Mouse (Mus musculus): Measurements from ENCODE around the gene Celf1.
"Not testable (repeated sequence)": the region's sequence is repeated elsewhere in the genome, so short reads cannot be mapped to it uniquely, and the experiment has no call there.

Gene Celf1

GRCm38 (mm10) chr2:91025081-91025516 lies 84.9 kb downstream of the Celf1 start:
- no peak for DNase-seq

GRCm38 (mm10) chr2:91026491-91026890 lies 86.3 kb downstream of the Celf1 start:
- DNase-seq = no peak

- DNase-seq = peak; percentile 92
Measured at GRCm38 (mm10) chr2:91027391-91028214, 87.4 kb downstream of the Celf1 start.

- no peak for DNase-seq
Measured at GRCm38 (mm10) chr2:91031216-91031615, 91.0 kb downstream of the Celf1 start.

GRCm38 (mm10) chr2:91033000-91033399 lies 92.8 kb downstream of the Celf1 start:
- DNase-seq = no peak

GRCm38 (mm10) chr2:91035385-91035784 lies 95.2 kb downstream of the Celf1 start, which contains the start of gene Rapsn:
TSS of gene Rapsn (plus strand) at chr2:91035620.
- DNase-seq = peak; percentile 97

- no peak for DNase-seq
Measured at GRCm38 (mm10) chr2:91041786-91042185, 101.6 kb downstream of the Celf1 start.

GRCm38 (mm10) chr2:91042651-91043398 lies 102.6 kb downstream of the Celf1 start:
- no peak for DNase-seq

- no peak for DNase-seq
Measured at GRCm38 (mm10) chr2:91044727-91045126, 104.5 kb downstream of the Celf1 start.

GRCm38 (mm10) chr2:91045805-91046204 lies 105.6 kb downstream of the Celf1 start:
- not testable (repeated sequence) for DNase-seq

GRCm38 (mm10) chr2:91047359-91047758 lies 107.2 kb downstream of the Celf1 start:
- DNase-seq = peak; percentile 44

GRCm38 (mm10) chr2:91051917-91052316 lies 111.7 kb downstream of the Celf1 start:
- DNase-seq = no peak

- DNase-seq = no peak
Measured at GRCm38 (mm10) chr2:91052752-91053151, 112.6 kb downstream of the Celf1 start.

GRCm38 (mm10) chr2:91053181-91053933 lies 113.2 kb downstream of the Celf1 start:
- DNase-seq = no peak

GRCm38 (mm10) chr2:91053934-91054382 lies 113.8 kb downstream of the Celf1 start, which contains the start of gene Psmc3:
TSS of gene Psmc3 (plus strand) at chr2:91054009.
- DNase-seq = peak; percentile 99

GRCm38 (mm10) chr2:91058435-91058834 lies 118.3 kb downstream of the Celf1 start:
- DNase-seq = no peak

GRCm38 (mm10) chr2:91059376-91059775 lies 119.2 kb downstream of the Celf1 start:
- no peak for DNase-seq

- peak; percentile 91 for DNase-seq
Measured at GRCm38 (mm10) chr2:91060544-91061355, 120.6 kb downstream of the Celf1 start.

GRCm38 (mm10) chr2:91061849-91062481 lies 121.8 kb downstream of the Celf1 start:
- peak; percentile 97 for DNase-seq

GRCm38 (mm10) chr2:91062779-91063606 lies 122.8 kb downstream of the Celf1 start:
- peak; percentile 92 for DNase-seq

- no peak for DNase-seq
Measured at GRCm38 (mm10) chr2:91064211-91064610, 124.0 kb downstream of the Celf1 start.
